Mouse (Mus musculus): ENCODE measurements around the gene Dlg1. TPM values are rescaled to one million over a fixed set of nuclear protein-coding genes. Genes with fewer than 3 reads are reported as not detected.

Dlg1 gene
- polyA plus RNA-seq, 1 experiment, result 7.9 TPM

DNA sequence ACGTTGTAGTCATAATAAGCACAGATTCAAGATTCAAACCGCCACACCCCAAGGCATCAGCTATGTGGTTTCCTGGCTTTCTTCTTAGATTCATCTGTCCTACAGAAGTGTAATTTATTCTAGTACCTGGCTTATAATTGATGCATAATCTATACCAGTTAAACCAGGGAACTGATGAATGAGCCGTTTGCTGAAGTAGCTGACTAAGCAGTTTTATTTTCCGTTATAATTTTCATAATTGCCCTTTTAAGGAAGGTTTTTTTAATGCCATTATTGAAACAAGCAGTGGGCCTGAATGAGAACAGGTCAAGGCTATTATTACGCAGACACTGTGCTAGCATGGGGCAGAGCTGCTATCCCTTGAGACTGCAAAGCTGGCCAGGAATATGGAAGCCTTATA lies 9.6 kb upstream of the Dlg1 start:
- no peaks in the 10 kb centered on the region for H3K36me3 ChIP-seq (ENCODE audit: control insufficient read depth, insufficient read depth, low read length)
- H3K27me3 ChIP-seq (ENCODE audit: control insufficient read depth, insufficient read depth, low read length), result no peaks in the 10 kb centered on the region
- DNase-seq (ENCODE audit: low read depth in 1 of 2, low spot score in 2 of 2), result no peak
- TF ChIP-seq CTCF (IDR thresholded peaks at IDR 0.05; ENCODE audit: extremely low read depth, insufficient read depth, insufficient read length, insufficient replicate concordance), result no peak
- H3K27ac ChIP-seq (ENCODE audit: insufficient read depth, low read length), result no peak overlapping the region
- H3K4me1 ChIP-seq (ENCODE audit: control insufficient read depth, insufficient read depth, insufficient read length), result no peaks in the 10 kb centered on the region
- no peak overlapping the region for H3K4me3 ChIP-seq (ENCODE audit: extremely low read depth, insufficient read depth, insufficient read length)
- WGBS, result 80% methylated on average over 5 of the region's 5 CpGs

DNA sequence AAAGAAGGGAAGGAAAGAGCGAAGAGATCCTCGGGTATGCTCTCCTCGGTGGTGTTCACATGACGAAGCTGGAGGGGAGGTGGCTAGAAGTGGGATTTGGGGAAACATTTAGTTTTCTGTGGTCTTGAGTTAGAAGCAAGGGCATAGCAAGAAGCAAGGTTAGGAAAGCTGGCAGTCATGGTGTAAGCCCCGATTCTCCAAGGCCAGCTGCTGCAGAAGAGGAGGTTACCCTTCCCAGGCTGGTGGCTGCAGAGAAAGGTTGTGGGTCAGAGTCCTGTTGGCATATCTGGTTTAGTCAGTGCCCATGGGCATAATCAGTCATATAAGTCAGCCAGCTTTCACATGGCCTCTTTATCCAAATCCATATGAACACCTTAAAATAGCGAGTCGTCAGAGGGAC lies 9.2 kb upstream of the Dlg1 start:
- DNase-seq (ENCODE audit: low read depth in 1 of 2, low spot score in 2 of 2), result no peak
- Histone ChIP-seq H3K4me1 (ENCODE audit: control insufficient read depth, insufficient read depth, insufficient read length) (no peaks in the 10 kb centered on the region), H3K27me3 (ENCODE audit: control insufficient read depth, insufficient read depth, low read length) (no peaks in the 10 kb centered on the region), H3K4me3 (ENCODE audit: extremely low read depth, insufficient read depth, insufficient read length) (no peak overlapping the region), H3K36me3 (ENCODE audit: control insufficient read depth, insufficient read depth, low read length) (no peaks in the 10 kb centered on the region), H3K27ac (ENCODE audit: insufficient read depth, low read length) (no peak overlapping the region)
- 91% methylated on average over 7 of the region's 7 CpGs for WGBS
- TF ChIP-seq POLR2A (IDR thresholded peaks at IDR 0.05; ENCODE audit: low read depth, low read length) (no peak), CTCF (IDR thresholded peaks at IDR 0.05; ENCODE audit: extremely low read depth, insufficient read depth, insufficient read length, insufficient replicate concordance) (no peak)

DNA sequence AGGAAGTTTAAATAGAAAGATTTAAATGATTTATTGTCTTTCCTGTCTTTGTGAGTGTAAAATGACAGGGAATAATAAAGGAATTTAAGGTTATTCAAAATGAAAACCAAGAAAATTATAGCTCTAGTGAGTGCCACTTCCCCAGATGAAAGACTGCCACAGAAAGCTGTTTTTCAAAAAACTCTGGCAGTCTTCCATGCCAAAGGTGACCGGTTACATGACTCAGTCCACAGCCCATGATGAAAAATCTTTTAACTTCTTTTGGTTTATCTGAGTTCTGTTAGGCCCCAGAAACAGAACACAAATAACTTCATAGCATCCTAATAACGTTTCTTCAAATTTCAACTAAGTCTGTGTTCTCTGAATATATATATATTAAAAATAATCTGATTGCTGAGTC lies 7.7 kb upstream of the Dlg1 start:
- H3K4me1 ChIP-seq (ENCODE audit: control insufficient read depth, insufficient read depth, insufficient read length), result no peaks in the 10 kb centered on the region
- H3K27me3 ChIP-seq (ENCODE audit: control insufficient read depth, insufficient read depth, low read length), result no peaks in the 10 kb centered on the region; the same call in 1 of the 2 replicates
- DNase-seq (ENCODE audit: low read depth in 1 of 2, low spot score in 2 of 2), result no peak
- WGBS, result 41% methylated on average over 2 of the region's 2 CpGs
- H3K4me3 ChIP-seq (ENCODE audit: extremely low read depth, insufficient read depth, insufficient read length), result no peak overlapping the region
- TF ChIP-seq POLR2A (IDR thresholded peaks at IDR 0.05; ENCODE audit: low read depth, low read length) (no peak), CTCF (IDR thresholded peaks at IDR 0.05; ENCODE audit: extremely low read depth, insufficient read depth, insufficient read length, insufficient replicate concordance) (no peak)
- H3K36me3 ChIP-seq (ENCODE audit: control insufficient read depth, insufficient read depth, low read length), result no peaks in the 10 kb centered on the region
- H3K27ac ChIP-seq (ENCODE audit: insufficient read depth, low read length), result no peak overlapping the region

GRCm38 (mm10) chr16:31657502-31657901 lies 5.7 kb upstream of the Dlg1 start:
- WGBS, result 46% methylated on average over 2 of the region's 2 CpGs
- H3K27me3 ChIP-seq (ENCODE audit: control insufficient read depth, insufficient read depth, low read length), result no peaks in the 10 kb centered on the region; the same call in 1 of the 2 replicates
- no peaks in the 10 kb centered on the region for H3K36me3 ChIP-seq (ENCODE audit: control insufficient read depth, insufficient read depth, low read length)

DNA sequence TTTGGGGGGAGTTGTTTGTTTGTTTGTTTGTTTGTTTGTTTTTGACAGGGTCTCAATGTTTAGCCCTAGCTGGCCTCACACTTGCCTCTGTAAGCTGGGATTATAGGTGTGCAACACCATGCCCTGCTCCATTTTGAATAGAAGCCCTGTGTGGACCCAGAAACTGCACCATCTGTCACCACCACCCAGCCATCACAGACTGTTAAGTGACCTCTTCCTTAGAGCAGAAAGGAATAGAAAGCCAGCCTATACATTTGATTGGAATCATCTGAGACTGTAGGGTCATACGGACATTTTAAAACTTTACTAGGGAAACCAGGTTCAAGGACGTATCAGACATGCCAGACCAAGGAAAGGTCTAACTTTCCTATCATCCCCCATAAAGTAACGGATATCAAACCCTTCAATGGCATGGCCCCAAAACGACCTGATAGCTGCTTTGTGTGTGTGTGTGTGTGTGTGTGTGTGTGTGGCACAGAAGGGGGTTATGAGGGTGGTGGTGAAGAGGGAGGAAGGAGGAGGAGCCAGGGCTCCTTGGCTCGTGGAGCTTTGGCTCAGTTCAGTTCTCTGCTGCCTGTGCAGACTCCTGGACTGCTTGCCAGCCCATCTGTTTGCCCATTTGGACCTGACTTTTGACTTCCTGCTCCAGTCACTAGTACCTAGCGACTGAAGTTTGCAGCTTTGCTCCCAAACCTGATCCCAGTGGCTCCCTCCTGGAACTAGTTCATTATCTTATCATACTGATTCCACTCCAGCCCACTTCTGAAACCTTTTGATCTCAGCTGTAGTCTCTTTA lies 4.5 kb upstream of the Dlg1 start:
- no peak for DNase-seq (ENCODE audit: low read depth in 1 of 2, low spot score in 2 of 2)
- no peaks in the 10 kb centered on the region for H3K36me3 ChIP-seq (ENCODE audit: control insufficient read depth, insufficient read depth, low read length)
- WGBS, result 61% methylated on average over 6 of the region's 6 CpGs
- no peak for TF ChIP-seq POLR2A (IDR thresholded peaks at IDR 0.05; ENCODE audit: low read depth, low read length)
- TF ChIP-seq CTCF (IDR thresholded peaks at IDR 0.05; ENCODE audit: extremely low read depth, insufficient read depth, insufficient read length, insufficient replicate concordance), result no peak
- no peaks in the 10 kb centered on the region; the same call in 1 of the 2 replicates for H3K4me1 ChIP-seq (ENCODE audit: control insufficient read depth, insufficient read depth, insufficient read length)
- H3K4me3 ChIP-seq (ENCODE audit: extremely low read depth, insufficient read depth, insufficient read length), result no peak overlapping the region
- H3K27me3 ChIP-seq (ENCODE audit: control insufficient read depth, insufficient read depth, low read length), result no peaks in the 10 kb centered on the region; the same call in 1 of the 2 replicates
- no peak overlapping the region for H3K27ac ChIP-seq (ENCODE audit: insufficient read depth, low read length)

More at GRCm38 (mm10) chr16:31657502-31657901, 5.7 kb upstream of the Dlg1 start:
- Histone ChIP-seq H3K4me3 (ENCODE audit: extremely low read depth, insufficient read depth, insufficient read length) (no peak overlapping the region), H3K4me1 (ENCODE audit: control insufficient read depth, insufficient read depth, insufficient read length) (no peaks in the 10 kb centered on the region), H3K27ac (ENCODE audit: insufficient read depth, low read length) (no peak overlapping the region)
- DNase-seq (ENCODE audit: low read depth in 1 of 2, low spot score in 2 of 2), result no peak
- TF ChIP-seq CTCF (IDR thresholded peaks at IDR 0.05; ENCODE audit: extremely low read depth, insufficient read depth, insufficient read length, insufficient replicate concordance) (no peak), POLR2A (IDR thresholded peaks at IDR 0.05; ENCODE audit: low read depth, low read length) (no peak)

DNA sequence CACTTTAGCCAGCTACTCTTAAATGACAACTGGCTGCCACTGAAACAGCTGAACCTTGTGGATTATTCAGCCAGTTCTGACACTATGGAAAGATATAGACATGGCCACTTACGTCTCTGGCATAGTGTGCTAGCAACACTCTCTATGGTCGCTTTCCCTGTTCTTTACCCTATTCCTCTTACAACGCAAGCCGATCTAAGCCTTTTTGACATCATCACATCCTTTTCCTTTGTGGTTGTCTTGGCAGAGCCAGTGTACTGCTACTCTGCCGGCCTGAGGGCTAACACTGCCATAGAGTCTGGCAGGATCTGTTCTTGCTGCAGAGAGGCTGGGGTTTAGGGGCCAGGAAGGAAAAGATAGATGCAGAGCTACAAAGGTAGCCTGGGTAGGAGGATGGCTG lies 3.8 kb upstream of the Dlg1 start:
- TF ChIP-seq POLR2A (IDR thresholded peaks at IDR 0.05; ENCODE audit: low read depth, low read length), result no peak
- TF ChIP-seq CTCF (IDR thresholded peaks at IDR 0.05; ENCODE audit: extremely low read depth, insufficient read depth, insufficient read length, insufficient replicate concordance), result no peak
- 15% methylated on average over 5 of the region's 5 CpGs for WGBS
- DNase-seq (ENCODE audit: low read depth in 1 of 2, low spot score in 2 of 2), result no peak
- Histone ChIP-seq H3K27me3 (ENCODE audit: control insufficient read depth, insufficient read depth, low read length) (peaks cover 2% of the 10 kb centered on the region), H3K36me3 (ENCODE audit: control insufficient read depth, insufficient read depth, low read length) (no peaks in the 10 kb centered on the region), H3K27ac (ENCODE audit: insufficient read depth, low read length) (no peak overlapping the region), H3K4me1 (ENCODE audit: control insufficient read depth, insufficient read depth, insufficient read length) (peaks cover 2% of the 10 kb centered on the region), H3K4me3 (ENCODE audit: extremely low read depth, insufficient read depth, insufficient read length) (no peak overlapping the region)
